Mouse (Mus musculus) heart, adult 9 months (tissue): ENCODE data around the gene Rgs9bp.

Source experiments
- DNase-seq, 2 experiments: peaks; one replicate each; pipeline ENCODE4 v3.0.0; 2022; ENCODE audit warnings: low spot score in 2 of 2

Gene Rgs9bp

DNA sequence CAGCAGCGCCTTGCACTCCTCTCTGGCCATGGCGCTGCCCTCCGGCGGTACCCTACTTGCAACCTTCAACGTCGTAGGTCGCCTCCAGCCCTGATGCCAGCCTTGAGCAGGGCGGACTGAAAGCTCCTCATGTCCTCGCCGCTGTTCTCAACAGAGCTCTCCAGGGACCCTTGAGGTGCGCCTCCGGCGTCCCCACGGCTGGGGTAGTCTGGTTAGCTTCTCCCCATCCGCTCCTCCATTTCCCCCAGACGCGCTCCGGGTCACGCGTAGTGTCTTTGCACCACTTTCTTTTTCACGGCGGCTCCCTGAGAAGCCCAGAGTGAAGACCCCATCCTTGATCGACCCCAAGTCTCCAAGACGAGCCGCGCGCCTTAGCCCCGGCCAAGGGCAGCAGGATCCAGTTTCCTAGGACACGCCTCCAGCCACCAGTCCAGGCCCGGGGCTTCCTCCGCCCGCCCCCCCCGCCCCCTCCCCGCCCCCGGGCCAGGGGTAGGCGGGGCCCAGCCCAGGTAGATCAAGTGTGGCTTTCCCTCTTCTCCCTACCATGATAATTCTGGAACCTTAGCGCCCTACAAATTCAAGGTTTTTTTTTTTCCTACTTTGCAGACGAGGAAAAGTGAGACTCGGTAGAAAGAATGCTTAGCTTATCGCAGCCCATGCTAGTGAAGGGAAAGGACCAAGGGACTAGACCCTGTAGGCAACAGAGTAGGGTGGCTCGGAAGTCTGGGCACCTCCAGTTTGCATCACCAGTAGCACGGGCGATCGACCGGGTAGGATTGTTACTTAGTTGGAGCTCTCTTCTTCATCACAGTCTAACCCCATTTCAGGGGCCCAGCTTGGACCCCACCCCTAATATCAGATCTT lies at the start of gene Rgs9bp:
Rgs9bp (minus strand) TSS at position 392 of the 864 bp plus-strand sequence.
- peak; percentile 11 to 25 for DNase-seq

DNA sequence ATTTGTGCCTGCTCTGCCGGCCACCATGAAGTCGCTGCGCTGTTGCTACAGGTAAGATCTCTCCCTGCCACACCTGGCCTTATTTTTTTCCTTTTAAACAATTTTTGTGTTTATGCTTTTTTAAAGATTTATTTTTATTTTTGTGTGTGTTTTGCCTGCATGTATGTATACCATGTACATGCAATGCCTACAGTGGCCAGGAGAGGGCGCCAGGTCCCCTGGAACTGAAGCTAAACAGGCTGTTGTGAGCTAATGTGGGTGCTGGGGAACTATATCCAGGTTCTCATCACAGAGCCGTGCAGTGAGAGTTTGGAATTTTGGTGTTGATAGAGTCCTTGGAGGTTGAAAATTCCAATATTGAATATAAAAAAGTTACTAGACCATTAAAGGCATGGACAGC lies 43.1 kb upstream of the Rgs9bp start:
- no peak for DNase-seq

- no peak for DNase-seq
These were observed 42.0 kb upstream of the Rgs9bp start for GRCm38 (mm10) chr7:35627371-35627770.

DNA sequence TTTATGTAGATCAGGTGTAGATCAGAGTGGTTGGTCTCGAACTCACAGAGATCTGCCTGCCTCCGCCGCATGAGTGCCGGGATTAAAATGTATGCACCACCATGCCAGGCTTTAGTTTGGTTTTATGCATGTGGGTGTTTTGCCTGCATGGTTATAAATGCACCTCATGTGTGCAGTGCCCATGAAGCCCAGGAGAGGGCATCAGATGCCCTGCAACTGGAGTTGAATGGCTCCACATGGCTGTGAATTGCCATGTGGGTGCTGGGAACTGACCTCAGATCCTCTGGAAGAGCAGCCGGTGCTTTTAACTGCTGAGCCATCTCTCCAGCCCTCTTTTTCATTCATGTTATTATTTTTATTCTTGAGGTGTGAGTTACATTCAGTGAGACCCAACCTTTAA lies 40.7 kb upstream of the Rgs9bp start:
- no peak for DNase-seq

DNA sequence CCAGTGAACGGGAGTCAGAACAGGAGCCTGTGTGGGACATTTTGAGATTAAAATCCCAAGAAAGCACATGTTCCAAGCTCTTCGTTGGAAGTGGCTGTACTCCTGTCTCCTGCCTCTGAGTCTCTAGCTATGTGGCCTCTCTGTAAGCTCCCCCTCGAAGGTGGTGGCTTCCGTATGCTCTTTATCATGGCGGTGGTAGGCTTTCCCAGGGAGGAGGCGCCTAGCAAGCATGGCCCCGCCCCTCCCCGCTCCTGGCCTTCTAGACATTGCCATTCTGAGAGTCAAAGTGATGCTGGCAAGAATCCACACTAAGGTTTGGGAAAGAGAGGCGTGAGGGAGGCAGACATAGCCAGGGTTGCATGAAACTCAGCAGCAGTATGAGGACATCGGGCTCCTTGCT lies 37.2 kb upstream of the Rgs9bp start:
- no peak for DNase-seq

- no peak for DNase-seq
These were observed 32.1 kb upstream of the Rgs9bp start for GRCm38 (mm10) chr7:35617513-35617912.

DNA sequence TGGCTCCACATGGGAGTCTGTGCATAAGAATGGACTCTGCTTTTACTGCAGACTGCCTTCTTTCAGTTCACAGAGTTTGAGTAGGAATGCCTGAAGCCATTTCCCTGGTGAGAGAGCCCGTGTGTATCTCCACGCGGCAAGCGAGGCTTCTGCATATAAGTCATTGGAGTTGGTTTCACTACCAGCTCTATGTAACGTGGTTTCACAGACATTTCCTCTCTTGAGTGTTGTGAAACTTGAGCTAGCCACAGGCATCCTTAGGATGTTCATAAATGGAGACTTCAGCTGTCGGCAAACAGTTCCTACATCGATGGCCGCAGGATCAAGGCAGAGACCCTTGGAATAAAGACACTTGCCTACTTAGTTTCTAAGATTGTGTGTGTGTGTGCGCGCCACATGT lies 23.9 kb upstream of the Rgs9bp start:
- no peak for DNase-seq

- DNase-seq, result no peak
These were observed 21.4 kb upstream of the Rgs9bp start for GRCm38 (mm10) chr7:35606816-35607215.

GRCm38 (mm10) chr7:35602766-35603165 lies 17.4 kb upstream of the Rgs9bp start:
- DNase-seq, result no peak

- DNase-seq, result no peak
These were observed 15.7 kb upstream of the Rgs9bp start for GRCm38 (mm10) chr7:35601106-35601505.

DNA sequence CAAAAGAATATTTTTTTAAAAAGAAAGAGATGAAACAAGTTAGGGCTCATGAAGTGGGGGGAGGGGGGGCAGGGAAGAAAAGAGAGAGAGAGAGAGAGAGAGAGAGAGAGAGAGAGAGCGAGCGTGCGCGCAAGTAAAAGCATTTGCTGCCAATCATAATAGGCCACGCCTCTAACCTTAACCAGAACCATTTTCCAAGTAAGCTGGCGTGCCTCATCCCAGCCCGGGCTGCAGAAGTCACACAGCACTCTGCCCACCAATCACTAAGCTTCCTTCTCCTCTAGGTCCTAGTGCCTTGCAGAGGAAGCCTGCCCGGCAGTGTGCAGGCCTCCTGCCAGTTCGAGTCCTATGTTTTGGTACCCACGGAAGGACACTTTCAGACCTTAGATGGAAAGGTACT lies 14.6 kb upstream of the Rgs9bp start:
- DNase-seq, result no peak

GRCm38 (mm10) chr7:35599492-35599891 lies 14.1 kb upstream of the Rgs9bp start:
- DNase-seq, result no peak

- no peak for DNase-seq
These were observed 8.9 kb upstream of the Rgs9bp start for GRCm38 (mm10) chr7:35594311-35594710.

DNA sequence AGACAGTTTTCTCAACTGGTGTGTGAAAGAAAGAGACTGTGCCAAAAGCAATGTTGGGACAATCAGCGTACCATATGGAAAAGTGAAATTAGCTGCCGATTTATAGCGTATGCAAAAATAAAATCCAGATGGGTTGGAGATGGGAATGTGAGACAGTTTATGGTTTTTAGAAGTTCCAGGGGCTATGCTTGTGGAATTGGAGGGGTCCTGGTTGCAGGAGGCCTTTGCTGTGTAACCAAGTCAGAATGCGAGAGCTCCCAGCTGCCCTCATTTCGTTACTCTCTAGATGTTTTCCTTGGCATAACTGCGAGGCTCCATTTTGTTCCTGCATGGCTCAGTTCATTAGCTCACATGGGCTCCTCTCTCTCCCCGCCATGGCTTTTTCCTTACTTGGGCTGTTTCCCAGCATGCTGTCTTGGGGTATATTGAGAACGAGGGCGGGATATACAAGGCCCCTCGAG lies 5.4 kb upstream of the Rgs9bp start:
- peak; percentile 24 to 35 for DNase-seq

DNA sequence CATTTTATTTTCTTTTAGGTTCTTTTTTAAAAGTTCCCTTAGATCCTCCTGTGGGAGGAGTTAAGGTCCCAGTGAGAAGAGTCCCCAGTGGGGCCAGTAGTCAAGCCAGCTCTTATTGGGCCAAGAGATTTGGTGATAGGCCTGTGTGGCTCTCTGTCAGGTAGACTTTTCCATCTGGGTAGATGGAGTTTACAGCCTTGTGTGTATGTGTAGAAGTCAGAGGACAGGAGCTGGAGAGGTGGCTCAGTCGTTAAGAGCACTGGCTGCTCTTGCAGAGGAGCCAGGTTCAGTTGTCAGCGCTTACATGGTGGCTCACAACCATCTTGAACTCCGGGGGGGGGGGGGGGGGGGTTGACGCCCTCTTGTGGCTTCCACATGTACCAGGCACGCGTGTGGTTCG lies 4.1 kb upstream of the Rgs9bp start:
- DNase-seq, result no peak

DNA sequence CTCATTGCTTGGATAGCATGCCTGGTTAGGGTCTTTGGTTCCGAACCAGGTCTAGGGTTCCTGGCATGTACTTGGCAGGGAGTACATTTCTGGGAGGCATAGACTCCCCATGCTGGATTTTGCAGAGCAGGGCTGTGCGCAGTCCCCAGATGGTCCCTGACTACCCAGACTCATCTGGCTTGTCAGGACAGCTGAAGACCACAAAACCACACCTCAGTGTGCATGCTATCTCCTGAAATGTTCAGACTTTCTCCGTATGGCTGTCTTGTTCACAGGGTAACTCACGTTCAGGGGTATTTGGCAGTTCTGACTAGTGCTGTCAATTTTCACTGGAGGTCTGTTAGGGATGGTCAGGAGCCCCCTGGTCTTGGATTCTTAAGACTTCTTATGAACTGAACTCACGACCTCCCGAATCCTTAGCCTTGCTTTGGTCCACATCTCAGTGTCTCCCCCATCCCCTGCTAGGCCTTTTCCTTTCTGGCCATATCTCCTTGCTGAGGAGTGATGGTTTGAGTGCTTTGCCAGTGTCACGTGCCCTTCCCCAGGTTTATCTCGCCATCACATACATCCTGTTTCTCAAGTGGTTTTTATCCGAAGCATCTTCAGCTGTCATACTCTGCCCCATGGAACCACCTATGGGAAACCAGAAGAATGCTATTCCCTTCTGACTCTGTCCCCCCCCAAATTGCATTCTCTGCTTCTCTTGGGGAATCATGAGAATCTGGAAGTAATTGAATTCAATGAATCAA lies 3.5 kb upstream of the Rgs9bp start:
- no peak for DNase-seq

DNA sequence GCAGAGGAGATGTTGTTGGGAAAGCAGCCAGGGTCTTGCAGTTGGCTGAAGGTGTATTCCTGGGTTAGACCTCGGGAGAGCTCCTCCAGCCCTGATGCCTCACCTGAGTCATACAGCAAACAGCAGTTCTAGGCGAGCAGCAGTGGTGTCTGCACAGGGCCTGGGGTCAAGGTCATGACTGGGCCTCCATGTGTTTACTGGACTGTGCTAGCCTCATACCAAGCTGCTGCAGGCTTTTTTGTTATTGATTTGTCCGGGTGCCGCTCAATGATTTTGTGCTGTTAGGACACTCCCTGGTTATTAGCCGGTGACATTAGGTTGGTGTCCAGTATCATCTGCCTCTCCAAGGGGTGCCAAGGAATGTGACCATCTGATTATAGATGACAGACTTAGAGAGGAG lies 2.3 kb upstream of the Rgs9bp start:
- DNase-seq, result no peak

- DNase-seq, result no peak
These were observed 1.6 kb upstream of the Rgs9bp start for GRCm38 (mm10) chr7:35586906-35587445.

GRCm38 (mm10) chr7:35586055-35586905 lies 898 bp upstream of the Rgs9bp start, which contains the start of gene Ankrd27:
Ankrd27 (plus strand) TSS chr7:35586244.
- DNase-seq, result peak; percentile 97 to 99

GRCm38 (mm10) chr7:35584786-35585190 lies 594 bp downstream of the Rgs9bp start:
- DNase-seq, result no peak

- no peak for DNase-seq
These were observed 1.2 kb downstream of the Rgs9bp start for GRCm38 (mm10) chr7:35584068-35584785.
